Mouse (Mus musculus): ENCODE data around the gene Ripor2. TPM values are rescaled to one million over a fixed set of nuclear protein-coding genes. Genes with fewer than 3 reads are reported as not detected.
A peak's percentile ranks its signal among the peaks of the same experiment; 100 is the strongest.

Gene Ripor2
- polyA plus RNA-seq, 1 experiment from 2014 or later, result 6.5 TPM

GRCm38 (mm10) chr13:24552039-24552438 is 29.9 kb upstream of the Ripor2 start:
- no peaks in the 10 kb centered on the region for H3K9me3 ChIP-seq (ENCODE audit: control insufficient read depth, low read length)
- H3K36me3 ChIP-seq (ENCODE audit: control insufficient read depth, insufficient read depth, low read length), result no peaks in the 10 kb centered on the region
- no peaks in the 10 kb centered on the region for H3K27me3 ChIP-seq (replicated peaks; ENCODE audit: control insufficient read depth, insufficient read depth, low read length)
- WGBS, result 40% methylated on average over 4 of the region's 4 CpGs
- no peak overlapping the region for H3K27ac ChIP-seq (replicated peaks; ENCODE audit: low read depth, low read length)
- no peaks in the 10 kb centered on the region for H3K4me1 ChIP-seq (ENCODE audit: control insufficient read depth, insufficient read depth, low read length)
- DNase-seq (ENCODE audit: low spot score) (peak; percentile 18), ATAC-seq (ENCODE audit: low read depth) (no peak)
- no peak overlapping the region for H3K4me2 ChIP-seq (ENCODE audit: low read depth, low read length)
- H3K9ac ChIP-seq (ENCODE audit: low read depth, low read length), result no peak overlapping the region
- no peak overlapping the region for H3K4me3 ChIP-seq (ENCODE audit: low read depth, low read length)

- H3K4me1 ChIP-seq (ENCODE audit: control insufficient read depth, insufficient read depth, low read length), result peaks cover 15% of the 10 kb centered on the region
- no peak overlapping the region for H3K27ac ChIP-seq (replicated peaks; ENCODE audit: low read depth, low read length)
- no peak for DNase-seq (ENCODE audit: low spot score)
- no peaks in the 10 kb centered on the region for H3K9me3 ChIP-seq (ENCODE audit: control insufficient read depth, low read length)
- H3K4me3 ChIP-seq (ENCODE audit: low read depth, low read length), result no peak overlapping the region
- WGBS, result 92% methylated on average over 5 of the region's 5 CpGs
- no peaks in the 10 kb centered on the region for H3K36me3 ChIP-seq (ENCODE audit: control insufficient read depth, insufficient read depth, low read length)
- ATAC-seq (ENCODE audit: low read depth), result no peak
- no peak overlapping the region for H3K4me2 ChIP-seq (ENCODE audit: low read depth, low read length)
- H3K9ac ChIP-seq (ENCODE audit: low read depth, low read length), result no peak overlapping the region
- H3K27me3 ChIP-seq (replicated peaks; ENCODE audit: control insufficient read depth, insufficient read depth, low read length), result no peaks in the 10 kb centered on the region
Measured at GRCm38 (mm10) chr13:24561391-24561790, 20.6 kb upstream of the Ripor2 start.

- no peak overlapping the region for H3K4me2 ChIP-seq (ENCODE audit: low read depth, low read length)
- H3K27ac ChIP-seq (replicated peaks; ENCODE audit: low read depth, low read length), result peak overlapping the region; percentile 80
- no peak overlapping the region for H3K4me3 ChIP-seq (ENCODE audit: low read depth, low read length)
- no peak overlapping the region for H3K9ac ChIP-seq (ENCODE audit: low read depth, low read length)
- H3K27me3 ChIP-seq (replicated peaks; ENCODE audit: control insufficient read depth, insufficient read depth, low read length), result no peaks in the 10 kb centered on the region
- no peaks in the 10 kb centered on the region for H3K9me3 ChIP-seq (ENCODE audit: control insufficient read depth, low read length)
- peaks cover 15% of the 10 kb centered on the region for H3K4me1 ChIP-seq (ENCODE audit: control insufficient read depth, insufficient read depth, low read length)
- ATAC-seq (ENCODE audit: low read depth) (no peak), DNase-seq (ENCODE audit: low spot score) (no peak)
- H3K36me3 ChIP-seq (ENCODE audit: control insufficient read depth, insufficient read depth, low read length), result no peaks in the 10 kb centered on the region
- 59% methylated on average over 8 of the region's 8 CpGs for WGBS
Measured at GRCm38 (mm10) chr13:24564706-24565105, 17.3 kb upstream of the Ripor2 start.

GRCm38 (mm10) chr13:24565230-24565949 is 16.6 kb upstream of the Ripor2 start:
- Histone ChIP-seq H3K4me1 (ENCODE audit: control insufficient read depth, insufficient read depth, low read length) (peaks cover 15% of the 10 kb centered on the region), H3K9me3 (ENCODE audit: control insufficient read depth, low read length) (no peaks in the 10 kb centered on the region), H3K36me3 (ENCODE audit: control insufficient read depth, insufficient read depth, low read length) (no peaks in the 10 kb centered on the region), H3K4me3 (ENCODE audit: low read depth, low read length) (no peak overlapping the region), H3K9ac (ENCODE audit: low read depth, low read length) (no peak overlapping the region), H3K4me2 (ENCODE audit: low read depth, low read length) (no peak overlapping the region), H3K27ac (replicated peaks; ENCODE audit: low read depth, low read length) (peak overlapping the region; percentile 80), H3K27me3 (replicated peaks; ENCODE audit: control insufficient read depth, insufficient read depth, low read length) (no peaks in the 10 kb centered on the region)
- 26% methylated on average over 8 of the region's 8 CpGs for WGBS
- peak; percentile 90 for ATAC-seq (ENCODE audit: low read depth)
- peak; percentile 87 for DNase-seq (ENCODE audit: low spot score)

GRCm38 (mm10) chr13:24565950-24566320 is 16.1 kb upstream of the Ripor2 start:
- H3K27me3 ChIP-seq (replicated peaks; ENCODE audit: control insufficient read depth, insufficient read depth, low read length), result no peaks in the 10 kb centered on the region
- 15% methylated on average over 3 of the region's 3 CpGs for WGBS
- H3K4me1 ChIP-seq (ENCODE audit: control insufficient read depth, insufficient read depth, low read length), result peaks cover 15% of the 10 kb centered on the region
- no peaks in the 10 kb centered on the region for H3K9me3 ChIP-seq (ENCODE audit: control insufficient read depth, low read length)
- peak; percentile 90 for DNase-seq (ENCODE audit: low spot score)
- ATAC-seq (ENCODE audit: low read depth), result peak; percentile 78
- no peak overlapping the region for H3K9ac ChIP-seq (ENCODE audit: low read depth, low read length)
- no peak overlapping the region for H3K4me2 ChIP-seq (ENCODE audit: low read depth, low read length)
- peak overlapping the region; percentile 80 for H3K27ac ChIP-seq (replicated peaks; ENCODE audit: low read depth, low read length)
- no peaks in the 10 kb centered on the region for H3K36me3 ChIP-seq (ENCODE audit: control insufficient read depth, insufficient read depth, low read length)
- H3K4me3 ChIP-seq (ENCODE audit: low read depth, low read length), result no peak overlapping the region

- no peak for ATAC-seq (ENCODE audit: low read depth)
- WGBS, result 79% methylated on average over 11 of the region's 11 CpGs
- no peaks in the 10 kb centered on the region for H3K27me3 ChIP-seq (replicated peaks; ENCODE audit: control insufficient read depth, insufficient read depth, low read length)
- H3K4me1 ChIP-seq (ENCODE audit: control insufficient read depth, insufficient read depth, low read length), result peaks cover 15% of the 10 kb centered on the region
- H3K27ac ChIP-seq (replicated peaks; ENCODE audit: low read depth, low read length), result no peak overlapping the region
- H3K9me3 ChIP-seq (ENCODE audit: control insufficient read depth, low read length), result no peaks in the 10 kb centered on the region
- no peak overlapping the region for H3K4me3 ChIP-seq (ENCODE audit: low read depth, low read length)
- no peaks in the 10 kb centered on the region for H3K36me3 ChIP-seq (ENCODE audit: control insufficient read depth, insufficient read depth, low read length)
- DNase-seq (ENCODE audit: low spot score), result no peak
- H3K4me2 ChIP-seq (ENCODE audit: low read depth, low read length), result no peak overlapping the region
- no peak overlapping the region for H3K9ac ChIP-seq (ENCODE audit: low read depth, low read length)
Measured at GRCm38 (mm10) chr13:24567176-24567811, 14.7 kb upstream of the Ripor2 start.

- no peak for ATAC-seq (ENCODE audit: low read depth)
Measured at GRCm38 (mm10) chr13:24569066-24569465, 12.9 kb upstream of the Ripor2 start.

GRCm38 (mm10) chr13:24570716-24571115 is 11.3 kb upstream of the Ripor2 start:
- H3K9me3 ChIP-seq (ENCODE audit: control insufficient read depth, low read length), result no peaks in the 10 kb centered on the region
- H3K27ac ChIP-seq (replicated peaks; ENCODE audit: low read depth, low read length), result no peak overlapping the region
- WGBS, result 44% methylated on average over 2 of the region's 2 CpGs
- H3K27me3 ChIP-seq (replicated peaks; ENCODE audit: control insufficient read depth, insufficient read depth, low read length), result no peaks in the 10 kb centered on the region
- H3K4me1 ChIP-seq (ENCODE audit: control insufficient read depth, insufficient read depth, low read length), result peaks cover 6% of the 10 kb centered on the region
- no peak for DNase-seq (ENCODE audit: low spot score)
- ATAC-seq (ENCODE audit: low read depth), result no peak
- H3K4me3 ChIP-seq (ENCODE audit: low read depth, low read length), result no peak overlapping the region
- H3K9ac ChIP-seq (ENCODE audit: low read depth, low read length), result no peak overlapping the region
- H3K4me2 ChIP-seq (ENCODE audit: low read depth, low read length), result no peak overlapping the region
- no peaks in the 10 kb centered on the region for H3K36me3 ChIP-seq (ENCODE audit: control insufficient read depth, insufficient read depth, low read length)

More at GRCm38 (mm10) chr13:24569066-24569465, 12.9 kb upstream of the Ripor2 start:
- no peak overlapping the region for H3K4me3 ChIP-seq (ENCODE audit: low read depth, low read length)
- H3K4me1 ChIP-seq (ENCODE audit: control insufficient read depth, insufficient read depth, low read length), result peaks cover 15% of the 10 kb centered on the region
- no peak overlapping the region for H3K4me2 ChIP-seq (ENCODE audit: low read depth, low read length)
- 81% methylated on average over 4 of the region's 4 CpGs for WGBS
- H3K9me3 ChIP-seq (ENCODE audit: control insufficient read depth, low read length), result no peaks in the 10 kb centered on the region
- no peak for DNase-seq (ENCODE audit: low spot score)
- H3K27me3 ChIP-seq (replicated peaks; ENCODE audit: control insufficient read depth, insufficient read depth, low read length), result no peaks in the 10 kb centered on the region
- no peaks in the 10 kb centered on the region for H3K36me3 ChIP-seq (ENCODE audit: control insufficient read depth, insufficient read depth, low read length)
- no peak overlapping the region for H3K27ac ChIP-seq (replicated peaks; ENCODE audit: low read depth, low read length)
- no peak overlapping the region for H3K9ac ChIP-seq (ENCODE audit: low read depth, low read length)

GRCm38 (mm10) chr13:24571906-24572305 is 10.1 kb upstream of the Ripor2 start:
- DNase-seq (ENCODE audit: low spot score) (no peak), ATAC-seq (ENCODE audit: low read depth) (no peak)
- H3K27me3 ChIP-seq (replicated peaks; ENCODE audit: control insufficient read depth, insufficient read depth, low read length), result no peaks in the 10 kb centered on the region
- H3K9ac ChIP-seq (ENCODE audit: low read depth, low read length), result no peak overlapping the region
- H3K4me1 ChIP-seq (ENCODE audit: control insufficient read depth, insufficient read depth, low read length), result peaks cover 10% of the 10 kb centered on the region
- no peak overlapping the region for H3K27ac ChIP-seq (replicated peaks; ENCODE audit: low read depth, low read length)
- H3K9me3 ChIP-seq (ENCODE audit: control insufficient read depth, low read length), result no peaks in the 10 kb centered on the region
- 73% methylated on average over 6 of the region's 6 CpGs for WGBS
- H3K4me3 ChIP-seq (ENCODE audit: low read depth, low read length), result no peak overlapping the region
- no peaks in the 10 kb centered on the region for H3K36me3 ChIP-seq (ENCODE audit: control insufficient read depth, insufficient read depth, low read length)
- no peak overlapping the region for H3K4me2 ChIP-seq (ENCODE audit: low read depth, low read length)
